Mouse (Mus musculus) midbrain, postnatal 0 days (tissue): ENCODE measurements around the gene Prkag2. TPM values are rescaled to one million over a fixed set of nuclear protein-coding genes. Genes with fewer than 3 reads are reported as not detected.
A peak's percentile ranks its signal among the peaks of the same experiment; 100 is the strongest.

Experiments used
- ATAC-seq: fragments of 200-750 bp; cut with Nextera tagmentation; 2 replicates; pipeline ENCODE4 v1.8.0; 2017; ENCODE audit warnings: moderate number of reproducible peaks, mild to moderate bottlenecking, moderate TSS enrichment, moderate library complexity; ENCODE audit not compliant: low FRiP score
- DNase-seq: peaks from one replicate; pipeline ENCODE4 v3.0.0-alpha.2; 2015; ENCODE audit warnings: low spot score
- H3K27ac ChIP-seq: fragments of 300-500 bp; sonication (generic); 2 replicates; pipeline ENCODE4 v1.5.1; 2014; ENCODE audit warnings: low read depth, mild to moderate bottlenecking, low read length, mixed read lengths
- H3K27me3 ChIP-seq: fragments of 300-500 bp; sonication (generic); 2 replicates; pipeline ENCODE4 v1.6.1; 2014; ENCODE audit warnings: low read length, control low read depth, mixed read lengths; ENCODE audit not compliant: insufficient read depth
- H3K36me3 ChIP-seq: fragments of 300-500 bp; sonication (generic); 2 replicates; pipeline ENCODE4 v1.6.1; 2014; ENCODE audit warnings: low read length, control low read depth, mixed read lengths; ENCODE audit not compliant: insufficient read depth
- H3K4me1 ChIP-seq: fragments of 300-500 bp; sonication (generic); 2 replicates; pipeline ENCODE4 v1.6.1; 2014; ENCODE audit warnings: mild to moderate bottlenecking, control low read depth, antibody characterized with exemption, low read length, mixed read lengths; ENCODE audit not compliant: insufficient read depth
- H3K4me2 ChIP-seq: fragments of 300-500 bp; sonication (generic); 2 replicates; pipeline ENCODE4 v1.6.1; 2014; ENCODE audit warnings: low read depth, mild to moderate bottlenecking, low read length, mixed read lengths; ENCODE audit not compliant: poor library complexity, severe bottlenecking
- H3K4me3 ChIP-seq: fragments of 300-500 bp; sonication (generic); 2 replicates; pipeline ENCODE4 v1.5.1; 2014; ENCODE audit warnings: low read depth, mild to moderate bottlenecking, low read length, moderate library complexity
- H3K9ac ChIP-seq: fragments of 300-500 bp; sonication (generic); replicated peaks from 2 replicates; pipeline ENCODE4 v1.6.1; 2014; ENCODE audit warnings: mild to moderate bottlenecking, low read length, moderate library complexity, mixed read lengths; ENCODE audit not compliant: poor library complexity, severe bottlenecking
- H3K9me3 ChIP-seq: fragments of 300-500 bp; sonication (generic); 2 replicates; pipeline ENCODE4 v1.6.1; 2016; ENCODE audit warnings: low read length, control low read depth
- CTCF ChIP-seq: IDR thresholded peaks from 2 replicates; pipeline ENCODE4 v1.5.1; 2016; ENCODE audit warnings: antibody characterized with exemption, mild to moderate bottlenecking
- WGBS: fragments of 180-500 bp; shearing (Covaris S2); extraction: QIAGEN DNeasy Blood & Tissue Kit; methylation state at CpG from one replicate; pipeline ENCODE4 v1.1.7; 2014; 5-methylcytosine and 5-hydroxymethylcytosine counted together
- polyA plus RNA-seq: library from polyadenylated mRNA; unstranded; fragments of >200 nt; fragmentation: Nextera tagmentation; extraction: Ambion mirVana; gene quantifications from 2 replicates; pipeline ENCODE4 v1.2.1, GENCODE M21; 2015
- total RNA-seq: library from RNA; depleted of rRNA; stranded (reverse); fragments of >200 nt; gene quantifications from 2 replicates; pipeline ENCODE4 v1.2.3, GENCODE M21; 2014

The Prkag2 gene
- total and polyA plus RNA-seq, 2 experiments from 2014 or later = 51.6 to 103 TPM

- peak; percentile 88 for DNase-seq
- no peak overlapping the region for H3K27ac ChIP-seq
- no peak overlapping the region for H3K4me3 ChIP-seq
- H3K4me1 ChIP-seq = 0 out of 2 replicates have a peak, but pooled peaks cover 3% of the 10 kb centered on the region
- no peaks in the 10 kb centered on the region for H3K9me3 ChIP-seq
- H3K27me3 ChIP-seq = no peaks in the 10 kb centered on the region
- H3K9ac ChIP-seq = no peak overlapping the region
- peak; percentile 97 for TF ChIP-seq CTCF
- 3% methylated on average over 9 of the region's 9 CpGs for WGBS
- peak overlapping the region; percentile 23; the same call in 1 of the 2 replicates for H3K4me2 ChIP-seq
- H3K36me3 ChIP-seq = no peaks in the 10 kb centered on the region
- peak; percentile 70 for ATAC-seq
Observed at GRCm38 (mm10) chr5:25010438-25010892, 90.0 kb downstream of the Prkag2 start.

DNA sequence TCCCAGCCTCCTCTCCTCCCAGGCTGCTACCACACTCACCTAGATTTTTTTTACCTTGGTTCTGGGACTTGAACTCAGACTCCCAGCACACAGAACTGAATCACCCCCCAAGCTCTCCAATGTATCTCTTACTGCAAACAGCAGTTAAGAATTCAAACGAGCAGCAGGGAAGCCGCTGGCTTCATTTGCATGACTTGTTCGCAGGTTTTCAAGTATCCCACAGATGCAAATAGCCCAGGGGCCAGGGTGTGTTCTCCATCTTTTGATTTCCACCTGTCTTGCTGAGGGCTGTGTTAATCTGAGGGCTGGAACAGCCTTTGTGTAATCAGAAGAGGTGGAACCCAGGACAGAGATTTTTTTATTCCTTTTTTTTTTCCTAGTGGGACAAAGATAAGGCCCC is 90.7 kb downstream of the Prkag2 start:
- WGBS = 38% methylated on average over 3 of the region's 3 CpGs

DNA sequence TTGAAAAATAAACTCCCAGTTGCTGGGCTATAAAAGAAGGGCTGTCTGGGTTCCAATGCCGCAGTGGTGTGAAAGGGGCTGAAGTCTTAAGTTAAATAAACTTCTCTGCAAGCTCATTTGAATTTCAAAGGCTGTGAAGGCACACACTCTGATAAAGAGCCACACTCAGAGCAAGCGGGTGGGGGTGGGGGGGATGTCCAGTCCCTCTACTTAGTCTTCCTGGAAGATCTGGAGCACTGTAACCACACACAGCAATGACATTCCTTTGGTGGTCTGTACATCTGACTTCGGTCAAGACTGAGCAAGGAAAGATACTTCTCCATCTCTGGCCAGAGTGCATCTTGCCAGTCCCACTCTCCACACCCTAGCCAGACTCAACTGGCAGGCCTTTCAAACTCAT is 91.5 kb downstream of the Prkag2 start:
- DNase-seq (no peak), ATAC-seq (no peak)
- H3K9ac ChIP-seq = no peak overlapping the region
- no peaks in the 10 kb centered on the region for H3K36me3 ChIP-seq
- H3K27me3 ChIP-seq = no peaks in the 10 kb centered on the region
- no peak overlapping the region for H3K27ac ChIP-seq
- H3K4me2 ChIP-seq = no peak overlapping the region
- H3K9me3 ChIP-seq = no peaks in the 10 kb centered on the region
- no peak overlapping the region for H3K4me3 ChIP-seq
- no peak for TF ChIP-seq CTCF
- H3K4me1 ChIP-seq = 0 out of 2 replicates have a peak, but pooled peaks cover 3% of the 10 kb centered on the region
- WGBS = 41% methylated on average over 3 of the region's 3 CpGs

More for the DNA sequence above, 90.7 kb downstream of the Prkag2 start:
- Histone ChIP-seq H3K4me2 (no peak overlapping the region), H3K9ac (no peak overlapping the region), H3K27ac (no peak overlapping the region), H3K4me3 (no peak overlapping the region), H3K4me1 (0 out of 2 replicates have a peak, but pooled peaks cover 3% of the 10 kb centered on the region), H3K27me3 (no peaks in the 10 kb centered on the region), H3K36me3 (no peaks in the 10 kb centered on the region), H3K9me3 (no peaks in the 10 kb centered on the region)
- ATAC-seq = no peak
- no peak for TF ChIP-seq CTCF
- no peak for DNase-seq

DNA sequence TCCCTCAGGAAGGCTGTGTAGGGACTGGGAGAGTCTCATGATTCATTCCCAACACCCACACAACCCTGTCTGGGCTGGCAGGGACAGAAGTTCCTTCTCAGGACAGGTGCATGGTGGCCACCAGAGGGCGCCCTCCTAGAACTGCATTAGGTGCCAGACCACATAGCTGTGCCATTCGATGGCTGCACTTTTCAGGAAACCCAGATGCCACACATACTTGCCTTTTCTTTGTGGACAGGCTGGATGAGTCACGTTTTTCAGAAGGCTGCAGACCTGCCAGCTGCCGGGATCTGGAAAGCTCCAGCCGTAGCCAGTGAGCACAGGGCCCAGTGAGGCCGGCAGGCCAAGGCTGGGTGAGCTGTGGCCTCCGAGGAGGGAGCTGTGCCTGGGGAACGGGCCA is 93.6 kb downstream of the Prkag2 start:
- H3K27me3 ChIP-seq = no peaks in the 10 kb centered on the region
- H3K27ac ChIP-seq = no peak overlapping the region
- H3K4me3 ChIP-seq = no peak overlapping the region
- H3K36me3 ChIP-seq = no peaks in the 10 kb centered on the region
- peak; percentile 60 for ATAC-seq
- H3K4me1 ChIP-seq = 0 out of 2 replicates have a peak, but pooled peaks cover 3% of the 10 kb centered on the region
- no peak overlapping the region for H3K9ac ChIP-seq
- no peak overlapping the region for H3K4me2 ChIP-seq
- H3K9me3 ChIP-seq = no peaks in the 10 kb centered on the region
- peak; percentile 89 for TF ChIP-seq CTCF
- DNase-seq = peak; percentile 84
- 36% methylated on average over 8 of the region's 8 CpGs for WGBS

DNA sequence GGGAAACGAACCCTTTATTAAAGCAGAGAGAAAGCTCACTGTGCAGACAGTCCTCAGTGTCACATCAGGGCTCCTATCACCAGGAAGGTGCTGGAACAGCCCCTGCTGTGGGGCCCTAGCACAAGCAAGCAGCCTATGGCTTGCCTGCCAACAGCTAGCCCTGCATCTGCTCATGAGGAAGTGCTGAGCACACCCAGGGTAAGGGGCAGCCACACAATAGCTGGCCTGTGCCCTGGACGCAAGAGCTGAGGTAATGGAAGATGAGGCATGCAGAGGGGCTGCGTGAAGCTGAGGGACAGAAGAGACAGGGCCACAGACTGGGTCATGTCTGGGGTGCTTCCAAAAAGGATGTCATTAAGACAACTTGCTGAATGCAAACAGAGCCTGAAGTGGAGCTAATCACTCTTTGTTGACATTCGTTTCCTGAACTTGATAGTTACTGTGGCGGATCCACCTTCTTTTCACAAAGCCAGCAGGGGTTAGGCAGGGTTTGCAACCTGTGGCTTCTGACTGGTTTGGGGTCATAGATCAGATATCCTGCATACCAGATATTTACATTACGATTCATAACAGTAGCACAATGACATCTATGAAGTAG is 94.8 kb downstream of the Prkag2 start:
- WGBS = 48% methylated on average over 6 of the region's 6 CpGs
- no peak for TF ChIP-seq CTCF
- DNase-seq = no peak

GRCm38 (mm10) chr5:25001391-25001794 is 99.0 kb downstream of the Prkag2 start:
- H3K4me2 ChIP-seq = no peak overlapping the region
- TF ChIP-seq CTCF = no peak
- H3K4me1 ChIP-seq = no peaks in the 10 kb centered on the region
- H3K4me3 ChIP-seq = no peak overlapping the region
- H3K36me3 ChIP-seq = no peaks in the 10 kb centered on the region
- WGBS = 70% methylated on average over 8 of the region's 8 CpGs
- ATAC-seq = no peak
- no peak for DNase-seq
- no peak overlapping the region for H3K27ac ChIP-seq
- no peak overlapping the region for H3K9ac ChIP-seq
- H3K27me3 ChIP-seq = no peaks in the 10 kb centered on the region
- H3K9me3 ChIP-seq = no peaks in the 10 kb centered on the region

More for the DNA sequence above, 94.8 kb downstream of the Prkag2 start:
- no peak overlapping the region for H3K9ac ChIP-seq
- H3K27me3 ChIP-seq = no peaks in the 10 kb centered on the region
- ATAC-seq = no peak
- no peaks in the 10 kb centered on the region for H3K36me3 ChIP-seq
- H3K4me1 ChIP-seq = no peaks in the 10 kb centered on the region
- no peak overlapping the region for H3K4me2 ChIP-seq
- H3K4me3 ChIP-seq = no peak overlapping the region
- H3K27ac ChIP-seq = no peak overlapping the region
- H3K9me3 ChIP-seq = no peaks in the 10 kb centered on the region
